Mouse (Mus musculus): ENCODE data around the gene Lamtor2. TPM values are rescaled to one million over a fixed set of nuclear protein-coding genes. Genes with fewer than 3 reads are reported as not detected.

Gene Lamtor2
- polyA plus RNA-seq, 1 experiment = 159 TPM

- peaks cover 3% of the 10 kb centered on the region; the same call in 1 of the 2 replicates for H3K4me1 ChIP-seq (ENCODE audit: control insufficient read depth, insufficient read depth, low read length)
- H3K27ac ChIP-seq (ENCODE audit: insufficient read depth, low read length) = no peak overlapping the region
- H3K4me3 ChIP-seq (replicated peaks; ENCODE audit: insufficient read depth, low read depth, low read length) = no peak overlapping the region
- TF ChIP-seq POLR2A (IDR thresholded peaks at IDR 0.05; ENCODE audit: borderline replicate concordance, insufficient read depth, low read length) (no peak), CTCF (IDR thresholded peaks at IDR 0.05; ENCODE audit: borderline replicate concordance, insufficient read depth, low read depth, low read length) (no peak)
- 90% methylated on average over 3 of the region's 3 CpGs for WGBS
- H3K27me3 ChIP-seq (ENCODE audit: control insufficient read depth, insufficient read depth, low read length) = no peaks in the 10 kb centered on the region
- DNase-seq = no peak
Observed at GRCm38 (mm10) chr3:88566116-88566515, 13.2 kb upstream of the Lamtor2 start.

- TF ChIP-seq POLR2A (IDR thresholded peaks at IDR 0.05; ENCODE audit: borderline replicate concordance, insufficient read depth, low read length) = no peak
- TF ChIP-seq CTCF (IDR thresholded peaks at IDR 0.05; ENCODE audit: borderline replicate concordance, insufficient read depth, low read depth, low read length) = no peak
- H3K27me3 ChIP-seq (ENCODE audit: control insufficient read depth, insufficient read depth, low read length) = no peaks in the 10 kb centered on the region
- peaks cover 3% of the 10 kb centered on the region; the same call in 1 of the 2 replicates for H3K4me1 ChIP-seq (ENCODE audit: control insufficient read depth, insufficient read depth, low read length)
- H3K4me3 ChIP-seq (replicated peaks; ENCODE audit: insufficient read depth, low read depth, low read length) = no peak overlapping the region
- WGBS = 38% methylated on average over 7 of the region's 7 CpGs
- H3K27ac ChIP-seq (ENCODE audit: insufficient read depth, low read length) = no peak overlapping the region
- no peak for DNase-seq
Observed at GRCm38 (mm10) chr3:88563966-88564365, 11.1 kb upstream of the Lamtor2 start.

- WGBS = 52% methylated on average over 4 of the region's 4 CpGs
- TF ChIP-seq POLR2A (IDR thresholded peaks at IDR 0.05; ENCODE audit: borderline replicate concordance, insufficient read depth, low read length) = no peak
- TF ChIP-seq CTCF (IDR thresholded peaks at IDR 0.05; ENCODE audit: borderline replicate concordance, insufficient read depth, low read depth, low read length) = no peak
- no peak for DNase-seq
Observed at GRCm38 (mm10) chr3:88563442-88563841, 10.6 kb upstream of the Lamtor2 start.

DNA sequence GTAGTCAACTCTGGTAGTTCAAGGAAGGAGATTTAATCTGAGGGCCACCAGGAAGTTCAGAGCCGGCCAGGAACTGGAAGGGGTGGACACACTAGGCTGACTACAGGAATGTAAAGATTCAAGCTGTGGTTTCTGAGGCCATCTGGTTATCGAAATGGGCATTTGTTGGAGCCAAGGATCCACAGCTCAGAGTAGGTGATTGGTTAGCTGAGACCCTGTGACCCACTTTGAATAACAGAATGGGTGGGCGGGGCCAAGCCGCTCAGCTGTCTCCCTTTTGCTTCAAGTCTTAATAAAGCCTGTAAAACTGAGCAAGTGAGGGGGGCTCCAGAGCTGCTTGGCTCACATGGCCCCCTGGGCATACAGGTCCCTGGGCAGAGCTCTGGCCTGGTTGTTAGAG lies 9.1 kb upstream of the Lamtor2 start:
- no peak for DNase-seq
- Histone ChIP-seq H3K4me1 (ENCODE audit: control insufficient read depth, insufficient read depth, low read length) (peaks cover 3% of the 10 kb centered on the region; the same call in 1 of the 2 replicates), H3K27me3 (ENCODE audit: control insufficient read depth, insufficient read depth, low read length) (no peaks in the 10 kb centered on the region), H3K27ac (ENCODE audit: insufficient read depth, low read length) (no peak overlapping the region; the same call in 1 of the 2 replicates), H3K4me3 (replicated peaks; ENCODE audit: insufficient read depth, low read depth, low read length) (no peak overlapping the region)
- 32% methylated on average over 4 of the region's 4 CpGs for WGBS
- TF ChIP-seq POLR2A (IDR thresholded peaks at IDR 0.05; ENCODE audit: borderline replicate concordance, insufficient read depth, low read length) (no peak), CTCF (IDR thresholded peaks at IDR 0.05; ENCODE audit: borderline replicate concordance, insufficient read depth, low read depth, low read length) (no peak)

More at GRCm38 (mm10) chr3:88563442-88563841, 10.6 kb upstream of the Lamtor2 start:
- Histone ChIP-seq H3K27ac (ENCODE audit: insufficient read depth, low read length) (no peak overlapping the region), H3K4me3 (replicated peaks; ENCODE audit: insufficient read depth, low read depth, low read length) (no peak overlapping the region), H3K27me3 (ENCODE audit: control insufficient read depth, insufficient read depth, low read length) (no peaks in the 10 kb centered on the region), H3K4me1 (ENCODE audit: control insufficient read depth, insufficient read depth, low read length) (peaks cover 3% of the 10 kb centered on the region; the same call in 1 of the 2 replicates)

DNA sequence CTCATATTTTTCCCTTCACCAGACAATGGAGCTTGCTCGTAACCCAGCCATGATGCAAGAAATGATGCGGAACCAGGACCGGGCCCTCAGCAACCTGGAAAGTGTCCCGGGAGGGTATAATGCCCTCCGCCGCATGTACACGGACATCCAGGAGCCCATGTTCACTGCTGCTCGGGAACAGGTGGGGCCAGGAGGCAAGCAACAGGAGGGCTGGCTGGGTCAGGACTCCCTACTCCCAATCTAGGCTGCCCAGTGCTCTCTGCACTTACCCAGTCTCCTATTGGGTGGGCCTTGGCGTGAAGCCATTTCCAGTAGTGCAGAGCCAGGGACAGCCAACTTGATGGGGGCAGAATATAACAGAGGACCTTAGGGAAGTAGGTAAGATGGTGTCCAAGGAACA lies 6.7 kb upstream of the Lamtor2 start:
- H3K27ac ChIP-seq (ENCODE audit: insufficient read depth, low read length) = no peak overlapping the region
- H3K27me3 ChIP-seq (ENCODE audit: control insufficient read depth, insufficient read depth, low read length) = no peaks in the 10 kb centered on the region
- H3K4me3 ChIP-seq (replicated peaks; ENCODE audit: insufficient read depth, low read depth, low read length) = no peak overlapping the region
- WGBS = 73% methylated on average over 9 of the region's 9 CpGs
- no peak for DNase-seq
- H3K4me1 ChIP-seq (ENCODE audit: control insufficient read depth, insufficient read depth, low read length) = peaks cover 12% of the 10 kb centered on the region
- no peak for TF ChIP-seq CTCF (IDR thresholded peaks at IDR 0.05; ENCODE audit: borderline replicate concordance, insufficient read depth, low read depth, low read length)
- TF ChIP-seq POLR2A (IDR thresholded peaks at IDR 0.05; ENCODE audit: borderline replicate concordance, insufficient read depth, low read length) = no peak

- WGBS = 74% methylated on average over 8 of the region's 8 CpGs
- Histone ChIP-seq H3K4me1 (ENCODE audit: control insufficient read depth, insufficient read depth, low read length) (peaks cover 9% of the 10 kb centered on the region), H3K27ac (ENCODE audit: insufficient read depth, low read length) (no peak overlapping the region), H3K27me3 (ENCODE audit: control insufficient read depth, insufficient read depth, low read length) (no peaks in the 10 kb centered on the region), H3K4me3 (replicated peaks; ENCODE audit: insufficient read depth, low read depth, low read length) (no peak overlapping the region)
- TF ChIP-seq CTCF (IDR thresholded peaks at IDR 0.05; ENCODE audit: borderline replicate concordance, insufficient read depth, low read depth, low read length) (no peak), POLR2A (IDR thresholded peaks at IDR 0.05; ENCODE audit: borderline replicate concordance, insufficient read depth, low read length) (no peak)
- DNase-seq = no peak
Observed at GRCm38 (mm10) chr3:88556616-88557015, 3.7 kb upstream of the Lamtor2 start.

DNA sequence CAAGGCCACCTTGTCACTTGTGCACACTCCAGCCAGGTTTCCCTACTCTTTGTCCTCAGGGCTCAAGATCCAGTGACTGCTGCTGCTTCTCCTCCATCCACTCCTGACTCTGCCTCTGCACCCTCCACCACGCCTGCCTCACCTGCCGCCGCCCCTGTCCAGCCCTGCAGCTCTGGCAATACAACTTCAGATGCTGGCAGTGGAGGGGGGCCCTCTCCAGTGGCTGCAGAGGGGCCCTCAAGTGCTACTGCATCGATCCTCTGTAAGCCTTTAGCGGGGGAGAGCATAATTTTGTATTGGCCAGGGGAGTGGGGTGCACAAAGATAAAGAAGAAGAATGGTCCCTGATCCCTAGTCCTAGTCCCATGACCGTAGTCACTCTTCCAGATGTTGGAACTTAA lies 2.9 kb upstream of the Lamtor2 start:
- WGBS = 97% methylated on average over 6 of the region's 6 CpGs
- no peaks in the 10 kb centered on the region for H3K27me3 ChIP-seq (ENCODE audit: control insufficient read depth, insufficient read depth, low read length)
- peaks cover 11% of the 10 kb centered on the region for H3K4me1 ChIP-seq (ENCODE audit: control insufficient read depth, insufficient read depth, low read length)
- DNase-seq = no peak
- TF ChIP-seq CTCF (IDR thresholded peaks at IDR 0.05; ENCODE audit: borderline replicate concordance, insufficient read depth, low read depth, low read length) = no peak
- TF ChIP-seq POLR2A (IDR thresholded peaks at IDR 0.05; ENCODE audit: borderline replicate concordance, insufficient read depth, low read length) = no peak
- H3K4me3 ChIP-seq (replicated peaks; ENCODE audit: insufficient read depth, low read depth, low read length) = no peak overlapping the region
- no peak overlapping the region for H3K27ac ChIP-seq (ENCODE audit: insufficient read depth, low read length)

- 67% methylated on average over 5 of the region's 5 CpGs for WGBS
- peaks cover 14% of the 10 kb centered on the region for H3K4me1 ChIP-seq (ENCODE audit: control insufficient read depth, insufficient read depth, low read length)
- no peak overlapping the region for H3K4me3 ChIP-seq (replicated peaks; ENCODE audit: insufficient read depth, low read depth, low read length)
- no peak for DNase-seq
- TF ChIP-seq POLR2A (IDR thresholded peaks at IDR 0.05; ENCODE audit: borderline replicate concordance, insufficient read depth, low read length) (no peak), CTCF (IDR thresholded peaks at IDR 0.05; ENCODE audit: borderline replicate concordance, insufficient read depth, low read depth, low read length) (no peak)
- no peak overlapping the region for H3K27ac ChIP-seq (ENCODE audit: insufficient read depth, low read length)
- no peaks in the 10 kb centered on the region for H3K27me3 ChIP-seq (ENCODE audit: control insufficient read depth, insufficient read depth, low read length)
Observed at GRCm38 (mm10) chr3:88555069-88555605, 2.3 kb upstream of the Lamtor2 start.
